Mouse (Mus musculus): ENCODE measurements around the gene Tmem258. TPM values are rescaled to one million over a fixed set of nuclear protein-coding genes. Genes with fewer than 3 reads are reported as not detected.
A peak's percentile ranks its signal among the peaks of the same experiment; 100 is the strongest.
"Not testable (repeated sequence)": the region's sequence is repeated elsewhere in the genome, so short reads cannot be mapped to it uniquely, and the experiment has no call there.

The Tmem258 gene
- polyA plus RNA-seq (2015; fragmentation: Nextera tagmentation; extraction: Ambion mirVana), result 400 and 452 TPM in 2 replicates

DNA sequence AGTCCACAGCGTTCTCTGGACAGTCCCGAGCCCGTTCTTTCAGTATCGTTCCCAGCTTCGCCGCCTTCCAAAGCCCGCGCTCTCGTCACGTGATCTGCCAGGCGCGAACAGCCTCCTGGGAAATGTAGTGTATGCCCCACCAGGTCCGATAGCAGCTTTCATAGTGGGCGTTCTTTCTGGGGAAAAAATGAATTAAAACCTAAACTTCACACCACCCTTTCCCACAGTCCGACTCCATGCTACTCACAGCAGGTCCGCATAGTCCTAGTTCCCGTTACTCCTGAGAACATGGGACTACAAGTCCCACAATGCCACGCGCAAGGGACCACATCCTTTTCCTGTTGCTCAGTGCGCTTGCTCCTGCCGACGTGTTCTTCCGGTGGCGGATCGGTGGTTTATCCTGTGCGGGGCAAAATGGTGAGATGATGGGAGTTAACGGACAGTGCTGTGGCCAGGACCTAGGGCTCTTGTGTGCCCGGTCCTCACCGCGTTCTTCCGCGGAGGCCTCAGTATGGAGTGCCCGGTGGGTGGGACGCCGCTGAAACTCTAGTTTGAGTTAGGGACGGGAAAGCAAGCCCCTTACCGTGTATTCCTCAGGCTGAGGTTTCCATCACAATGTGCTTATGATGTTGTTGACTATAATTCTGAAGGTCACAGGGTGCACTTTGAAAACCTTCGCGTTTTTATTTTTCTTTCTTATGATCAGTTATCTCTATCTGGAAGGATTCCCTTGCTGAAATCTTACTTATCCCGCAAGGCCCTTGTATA, at the start of gene Tmem258, which contains the start of gene Fen1:
Tmem258 (plus strand) TSS at position 167 of the 768 bp plus-strand sequence.
Fen1 (minus strand) TSS at position 322 of the 768 bp plus-strand sequence.
- peak; percentile 91 for ATAC-seq (ENCODE audit: insufficient read depth, low FRiP score)

GRCm38 (mm10) chr19:10157725-10158124, 46.1 kb upstream of the Tmem258 start:
- H3K4me3 ChIP-seq (replicated peaks; ENCODE audit: low read length), result no peak overlapping the region
- no peaks in the 10 kb centered on the region for H3K27me3 ChIP-seq (ENCODE audit: control insufficient read depth, insufficient read depth, low read length)
- 52% methylated on average over 2 of the region's 2 CpGs for WGBS
- no peak for ATAC-seq (ENCODE audit: insufficient read depth, low FRiP score)
- H3K36me3 ChIP-seq (ENCODE audit: control insufficient read depth, insufficient read depth, low read length), result no peaks in the 10 kb centered on the region
- no peaks in the 10 kb centered on the region for H3K4me1 ChIP-seq (ENCODE audit: control insufficient read depth, insufficient read depth, low read length)
- H3K9ac ChIP-seq (ENCODE audit: low read length), result no peak overlapping the region
- no peak overlapping the region for H3K4me2 ChIP-seq (ENCODE audit: low read depth, low read length)
- no peak overlapping the region for H3K27ac ChIP-seq (ENCODE audit: low read length)
- H3K9me3 ChIP-seq (replicated peaks; ENCODE audit: control insufficient read depth, low read length), result no peaks in the 10 kb centered on the region

More for the DNA sequence above, at the start of gene Tmem258, which contains the start of gene Fen1:
- H3K27ac ChIP-seq (ENCODE audit: low read length), result peak within 1 kb of the TSS; percentile 91
- H3K36me3 ChIP-seq (ENCODE audit: control insufficient read depth, insufficient read depth, low read length), result peaks cover 16% of the 10 kb centered on the region; the same call in 1 of the 2 replicates
- H3K4me2 ChIP-seq (ENCODE audit: low read depth, low read length), result peak within 1 kb of the TSS; percentile 84
- H3K9ac ChIP-seq (ENCODE audit: low read length), result peak within 1 kb of the TSS; percentile 81
- no peaks in the 10 kb centered on the region for H3K9me3 ChIP-seq (replicated peaks; ENCODE audit: control insufficient read depth, low read length)
- WGBS, result under 1% methylated on average over 40 of the region's 40 CpGs
- H3K4me1 ChIP-seq (ENCODE audit: control insufficient read depth, insufficient read depth, low read length), result peaks cover 13% of the 10 kb centered on the region
- H3K4me3 ChIP-seq (replicated peaks; ENCODE audit: low read length), result peak within 1 kb of the TSS; percentile 60
- H3K27me3 ChIP-seq (ENCODE audit: control insufficient read depth, insufficient read depth, low read length), result no peaks in the 10 kb centered on the region

GRCm38 (mm10) chr19:10163896-10164295, 39.9 kb upstream of the Tmem258 start:
- WGBS, result 71% methylated on average over 3 of the region's 3 CpGs
- H3K4me2 ChIP-seq (ENCODE audit: low read depth, low read length), result no peak overlapping the region
- no peak overlapping the region for H3K27ac ChIP-seq (ENCODE audit: low read length)
- H3K4me1 ChIP-seq (ENCODE audit: control insufficient read depth, insufficient read depth, low read length), result no peaks in the 10 kb centered on the region
- H3K9ac ChIP-seq (ENCODE audit: low read length), result no peak overlapping the region
- H3K4me3 ChIP-seq (replicated peaks; ENCODE audit: low read length), result no peak overlapping the region
- H3K27me3 ChIP-seq (ENCODE audit: control insufficient read depth, insufficient read depth, low read length), result no peaks in the 10 kb centered on the region
- H3K36me3 ChIP-seq (ENCODE audit: control insufficient read depth, insufficient read depth, low read length), result no peaks in the 10 kb centered on the region
- ATAC-seq (ENCODE audit: insufficient read depth, low FRiP score), result no peak
- no peaks in the 10 kb centered on the region for H3K9me3 ChIP-seq (replicated peaks; ENCODE audit: control insufficient read depth, low read length)

DNA sequence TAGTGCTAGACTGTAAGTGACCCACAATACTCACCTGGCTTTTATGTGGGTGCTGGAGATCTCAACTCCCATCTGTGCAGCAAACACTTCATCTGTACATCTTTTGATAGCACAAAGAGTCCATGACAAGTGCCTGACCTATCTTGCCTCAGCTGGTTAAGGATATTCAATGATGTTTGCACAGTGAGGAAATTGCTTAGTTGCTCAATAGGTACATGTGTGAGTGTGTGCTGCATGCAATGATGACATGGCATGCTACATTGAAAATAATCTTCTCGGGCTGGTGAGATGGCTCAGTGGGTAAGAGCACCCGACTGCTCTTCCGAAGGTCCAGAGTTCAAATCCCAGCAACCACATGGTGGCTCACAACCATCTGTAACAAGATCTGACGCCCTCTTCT, 37.9 kb upstream of the Tmem258 start:
- ATAC-seq (ENCODE audit: insufficient read depth, low FRiP score); H3K9me3 ChIP-seq (replicated peaks; ENCODE audit: control insufficient read depth, low read length); H3K4me1 ChIP-seq (ENCODE audit: control insufficient read depth, insufficient read depth, low read length); H3K9ac ChIP-seq (ENCODE audit: low read length); H3K27me3 ChIP-seq (ENCODE audit: control insufficient read depth, insufficient read depth, low read length); H3K36me3 ChIP-seq (ENCODE audit: control insufficient read depth, insufficient read depth, low read length); H3K27ac ChIP-seq (ENCODE audit: low read length); H3K4me3 ChIP-seq (replicated peaks; ENCODE audit: low read length); H3K4me2 ChIP-seq (ENCODE audit: low read depth, low read length): not testable (repeated sequence)
- WGBS, result 91% methylated on average over 3 of the region's 4 CpGs

GRCm38 (mm10) chr19:10167112-10167511, 36.7 kb upstream of the Tmem258 start:
- Histone ChIP-seq H3K36me3 (ENCODE audit: control insufficient read depth, insufficient read depth, low read length) (no peaks in the 10 kb centered on the region), H3K4me2 (ENCODE audit: low read depth, low read length) (no peak overlapping the region), H3K4me1 (ENCODE audit: control insufficient read depth, insufficient read depth, low read length) (no peaks in the 10 kb centered on the region), H3K4me3 (replicated peaks; ENCODE audit: low read length) (no peak overlapping the region), H3K9ac (ENCODE audit: low read length) (no peak overlapping the region), H3K27ac (ENCODE audit: low read length) (no peak overlapping the region), H3K9me3 (replicated peaks; ENCODE audit: control insufficient read depth, low read length) (no peaks in the 10 kb centered on the region), H3K27me3 (ENCODE audit: control insufficient read depth, insufficient read depth, low read length) (no peaks in the 10 kb centered on the region)
- no peak for ATAC-seq (ENCODE audit: insufficient read depth, low FRiP score)
- WGBS, result 66% methylated on average over 4 of the region's 4 CpGs

DNA sequence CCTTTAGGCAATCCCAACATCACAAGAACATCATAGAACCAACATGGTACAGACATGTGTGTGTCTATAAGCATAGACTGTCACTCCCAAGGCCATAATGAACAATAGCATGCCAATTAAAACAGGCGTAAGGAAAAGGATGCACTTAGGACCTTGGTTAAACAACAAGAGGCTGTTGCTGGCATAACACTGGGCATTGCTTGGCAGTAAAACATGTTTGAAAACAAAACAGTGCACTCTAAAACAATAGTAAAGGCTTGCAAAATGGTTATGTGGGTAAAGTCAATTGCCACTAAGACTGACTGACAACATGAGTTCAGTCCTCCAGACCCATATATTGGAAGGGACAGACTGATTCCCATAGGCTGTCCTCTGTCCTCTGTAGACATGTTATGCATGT, 35.9 kb upstream of the Tmem258 start:
- Histone ChIP-seq H3K27ac (ENCODE audit: low read length) (no peak overlapping the region), H3K27me3 (ENCODE audit: control insufficient read depth, insufficient read depth, low read length) (no peaks in the 10 kb centered on the region), H3K4me1 (ENCODE audit: control insufficient read depth, insufficient read depth, low read length) (no peaks in the 10 kb centered on the region), H3K9ac (ENCODE audit: low read length) (no peak overlapping the region), H3K4me3 (replicated peaks; ENCODE audit: low read length) (no peak overlapping the region), H3K4me2 (ENCODE audit: low read depth, low read length) (no peak overlapping the region), H3K9me3 (replicated peaks; ENCODE audit: control insufficient read depth, low read length) (no peaks in the 10 kb centered on the region), H3K36me3 (ENCODE audit: control insufficient read depth, insufficient read depth, low read length) (no peaks in the 10 kb centered on the region)
- WGBS, result 81% methylated on average over 1 of the region's 1 CpGs
- no peak for ATAC-seq (ENCODE audit: insufficient read depth, low FRiP score)

- Histone ChIP-seq H3K27ac (ENCODE audit: low read length) (no peak overlapping the region), H3K36me3 (ENCODE audit: control insufficient read depth, insufficient read depth, low read length) (no peaks in the 10 kb centered on the region), H3K4me1 (ENCODE audit: control insufficient read depth, insufficient read depth, low read length) (no peaks in the 10 kb centered on the region), H3K9me3 (replicated peaks; ENCODE audit: control insufficient read depth, low read length) (no peaks in the 10 kb centered on the region), H3K4me3 (replicated peaks; ENCODE audit: low read length) (no peak overlapping the region), H3K4me2 (ENCODE audit: low read depth, low read length) (no peak overlapping the region), H3K9ac (ENCODE audit: low read length) (no peak overlapping the region), H3K27me3 (ENCODE audit: control insufficient read depth, insufficient read depth, low read length) (no peaks in the 10 kb centered on the region)
- 59% methylated on average over 3 of the region's 3 CpGs for WGBS
- no peak for ATAC-seq (ENCODE audit: insufficient read depth, low FRiP score)
Measured at GRCm38 (mm10) chr19:10168441-10168840, 35.4 kb upstream of the Tmem258 start.

DNA sequence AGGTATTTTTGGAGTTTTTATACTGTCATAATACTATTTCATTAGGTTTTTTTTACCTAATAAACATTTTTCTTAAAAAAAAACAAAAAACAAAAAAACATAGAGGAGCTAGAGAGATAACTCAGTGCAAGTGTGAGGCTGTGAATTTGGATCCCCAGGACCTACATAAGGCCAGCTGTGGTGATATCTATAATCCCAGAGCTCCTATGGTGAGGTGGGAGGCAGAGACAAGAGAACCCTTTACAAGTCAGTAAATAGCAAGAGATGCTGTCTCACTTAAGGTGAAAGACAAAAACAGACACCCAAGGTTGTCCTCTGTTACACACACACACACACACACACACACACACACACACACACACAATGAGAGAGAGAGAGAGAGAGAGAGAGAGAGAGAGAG, 34.6 kb upstream of the Tmem258 start:
- no peak overlapping the region for H3K9ac ChIP-seq (ENCODE audit: low read length)

DNA sequence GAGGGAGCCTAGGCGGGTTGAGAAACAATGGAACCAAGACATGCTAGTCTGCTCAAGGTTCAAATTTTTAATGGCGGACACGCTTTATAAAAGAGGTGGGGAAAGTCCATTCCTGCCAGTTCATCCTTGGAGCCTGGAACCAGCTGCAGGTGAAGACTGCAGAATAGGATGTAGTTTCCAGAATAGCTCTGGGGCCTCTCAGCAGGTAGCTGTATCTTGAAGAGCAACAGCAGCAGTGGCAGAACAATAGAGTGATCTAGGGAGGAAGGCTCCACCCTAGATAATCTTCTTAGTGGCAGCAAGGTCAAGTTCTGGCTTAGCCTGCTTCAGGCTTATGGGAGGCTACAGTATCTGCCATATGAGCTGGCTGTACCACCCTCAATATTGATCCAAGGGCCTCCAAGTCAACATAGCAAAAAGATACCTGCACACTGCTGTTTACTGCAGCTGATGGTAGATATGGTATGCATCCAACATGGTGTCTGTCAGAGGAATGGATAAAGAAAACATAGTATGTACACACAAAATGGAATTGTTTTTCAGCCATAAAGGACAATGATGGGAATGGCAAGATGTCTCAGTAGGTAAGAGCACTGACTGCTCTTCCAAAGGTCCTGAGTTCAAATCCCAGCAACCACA, 34.0 kb upstream of the Tmem258 start:
- H3K4me3 ChIP-seq (replicated peaks; ENCODE audit: low read length); H3K9ac ChIP-seq (ENCODE audit: low read length); H3K9me3 ChIP-seq (replicated peaks; ENCODE audit: control insufficient read depth, low read length); H3K4me1 ChIP-seq (ENCODE audit: control insufficient read depth, insufficient read depth, low read length); H3K36me3 ChIP-seq (ENCODE audit: control insufficient read depth, insufficient read depth, low read length); H3K4me2 ChIP-seq (ENCODE audit: low read depth, low read length); H3K27me3 ChIP-seq (ENCODE audit: control insufficient read depth, insufficient read depth, low read length); H3K27ac ChIP-seq (ENCODE audit: low read length); ATAC-seq (ENCODE audit: insufficient read depth, low FRiP score): not testable (repeated sequence)
- WGBS, result 87% methylated on average over 3 of the region's 3 CpGs

More for the DNA sequence above, 34.6 kb upstream of the Tmem258 start:
- Histone ChIP-seq H3K9me3 (replicated peaks; ENCODE audit: control insufficient read depth, low read length) (no peaks in the 10 kb centered on the region), H3K4me2 (ENCODE audit: low read depth, low read length) (no peak overlapping the region), H3K27ac (ENCODE audit: low read length) (no peak overlapping the region), H3K4me3 (replicated peaks; ENCODE audit: low read length) (no peak overlapping the region), H3K36me3 (ENCODE audit: control insufficient read depth, insufficient read depth, low read length) (no peaks in the 10 kb centered on the region), H3K27me3 (ENCODE audit: control insufficient read depth, insufficient read depth, low read length) (no peaks in the 10 kb centered on the region), H3K4me1 (ENCODE audit: control insufficient read depth, insufficient read depth, low read length) (no peaks in the 10 kb centered on the region)
- no peak for ATAC-seq (ENCODE audit: insufficient read depth, low FRiP score)
